Mouse (Mus musculus): ENCODE data around the gene Fgg. TPM values are rescaled to one million over a fixed set of nuclear protein-coding genes. Genes with fewer than 3 reads are reported as not detected.

Gene Fgg
- polyA plus RNA-seq, 2 experiments = 0.77 TPM; not detected in 1

DNA sequence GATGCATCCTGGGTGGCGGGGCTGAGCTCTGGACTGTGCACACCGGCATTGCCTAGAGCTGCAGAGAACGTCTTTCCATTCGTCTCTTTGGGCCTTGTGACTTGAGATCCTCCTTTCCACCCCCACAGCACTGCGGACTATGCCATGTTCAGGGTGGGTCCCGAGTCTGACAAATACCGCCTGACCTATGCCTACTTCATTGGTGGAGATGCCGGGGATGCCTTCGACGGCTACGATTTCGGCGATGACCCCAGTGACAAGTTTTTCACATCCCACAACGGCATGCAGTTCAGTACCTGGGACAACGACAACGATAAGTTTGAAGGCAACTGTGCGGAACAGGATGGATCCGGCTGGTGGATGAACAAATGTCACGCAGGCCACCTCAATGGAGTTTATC lies 5.1 kb downstream of the Fgg start:
- Histone ChIP-seq H3K36me3 (ENCODE audit: control insufficient read depth, insufficient read depth, low read length) (no peaks in the 10 kb centered on the region), H3K4me1 (ENCODE audit: control insufficient read depth, insufficient read depth, low read length) (no peaks in the 10 kb centered on the region), H3K4me2 (replicated peaks; ENCODE audit: low read depth, low read length, severe bottlenecking) (no peak overlapping the region), H3K9me3 (ENCODE audit: control insufficient read depth, low read length) (no peaks in the 10 kb centered on the region), H3K27me3 (ENCODE audit: control insufficient read depth, insufficient read depth, low read length) (no peaks in the 10 kb centered on the region), H3K4me3 (replicated peaks; ENCODE audit: low read length) (no peak overlapping the region), H3K9ac (ENCODE audit: low read depth, low read length, severe bottlenecking) (no peak overlapping the region), H3K27ac (replicated peaks; ENCODE audit: low read depth, low read length) (no peak overlapping the region)
- TF ChIP-seq POLR2A (IDR thresholded peaks at IDR 0.05; ENCODE audit: borderline replicate concordance, extremely low read depth, insufficient read depth, insufficient read length) = no peak
- 88% methylated on average over 19 of the region's 19 CpGs for WGBS
- DNase-seq (ENCODE audit: low spot score) (no peak), ATAC-seq (ENCODE audit: low FRiP score, low read depth) (no peak)

DNA sequence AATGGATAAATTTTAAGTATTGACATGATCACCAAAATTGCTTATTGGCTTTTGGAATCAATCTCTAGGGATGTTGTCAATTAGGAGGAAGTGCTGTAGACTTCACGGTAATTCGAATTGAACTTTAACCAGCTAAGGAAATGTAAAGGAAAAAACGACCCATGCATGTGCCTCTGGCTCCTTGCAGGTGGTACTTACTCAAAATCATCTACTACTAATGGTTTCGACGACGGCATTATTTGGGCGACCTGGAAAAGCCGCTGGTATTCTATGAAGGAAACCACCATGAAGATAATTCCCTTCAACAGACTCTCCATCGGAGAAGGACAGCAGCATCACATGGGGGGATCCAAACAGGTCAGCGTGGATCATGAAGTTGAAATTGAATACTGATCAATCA lies 6.4 kb downstream of the Fgg start:
- no peak overlapping the region for H3K9ac ChIP-seq (ENCODE audit: low read depth, low read length, severe bottlenecking)
- no peak overlapping the region for H3K27ac ChIP-seq (replicated peaks; ENCODE audit: low read depth, low read length)
- ATAC-seq (ENCODE audit: low FRiP score, low read depth) (no peak), DNase-seq (ENCODE audit: low spot score) (no peak)
- 82% methylated on average over 10 of the region's 10 CpGs for WGBS
- H3K4me3 ChIP-seq (replicated peaks; ENCODE audit: low read length) = no peak overlapping the region
- H3K27me3 ChIP-seq (ENCODE audit: control insufficient read depth, insufficient read depth, low read length) = no peaks in the 10 kb centered on the region
- H3K4me1 ChIP-seq (ENCODE audit: control insufficient read depth, insufficient read depth, low read length) = no peaks in the 10 kb centered on the region
- H3K36me3 ChIP-seq (ENCODE audit: control insufficient read depth, insufficient read depth, low read length) = no peaks in the 10 kb centered on the region
- no peak for TF ChIP-seq POLR2A (IDR thresholded peaks at IDR 0.05; ENCODE audit: borderline replicate concordance, extremely low read depth, insufficient read depth, insufficient read length)
- no peaks in the 10 kb centered on the region for H3K9me3 ChIP-seq (ENCODE audit: control insufficient read depth, low read length)
- H3K4me2 ChIP-seq (replicated peaks; ENCODE audit: low read depth, low read length, severe bottlenecking) = no peak overlapping the region

DNA sequence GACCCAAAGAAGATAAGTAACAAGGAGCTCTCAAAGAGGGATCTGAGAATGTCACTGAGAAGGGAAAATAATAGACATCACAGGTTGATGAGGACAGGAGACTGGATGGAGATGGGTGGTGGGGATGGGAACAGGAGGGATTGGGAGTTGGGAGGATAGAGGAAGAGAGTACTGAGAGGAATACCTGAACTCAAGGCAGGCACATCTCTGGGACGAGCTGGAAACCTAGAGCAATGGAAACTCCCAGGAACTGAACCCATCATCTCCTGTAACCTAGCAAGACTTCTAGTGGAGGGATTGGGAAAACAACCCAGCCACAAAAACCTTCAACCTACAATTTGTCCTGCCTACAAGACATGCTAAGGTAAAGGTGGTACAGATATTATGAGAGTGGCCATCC lies 8.7 kb downstream of the Fgg start:
- no peaks in the 10 kb centered on the region for H3K27me3 ChIP-seq (ENCODE audit: control insufficient read depth, insufficient read depth, low read length)
- DNase-seq (ENCODE audit: low spot score) = no peak
- no peak for TF ChIP-seq POLR2A (IDR thresholded peaks at IDR 0.05; ENCODE audit: borderline replicate concordance, extremely low read depth, insufficient read depth, insufficient read length)
- no peaks in the 10 kb centered on the region for H3K4me1 ChIP-seq (ENCODE audit: control insufficient read depth, insufficient read depth, low read length)
- H3K9ac ChIP-seq (ENCODE audit: low read depth, low read length, severe bottlenecking) = no peak overlapping the region
- H3K36me3 ChIP-seq (ENCODE audit: control insufficient read depth, insufficient read depth, low read length) = no peaks in the 10 kb centered on the region
- H3K4me2 ChIP-seq (replicated peaks; ENCODE audit: low read depth, low read length, severe bottlenecking) = no peak overlapping the region
- H3K4me3 ChIP-seq (replicated peaks; ENCODE audit: low read length) = no peak overlapping the region
- ATAC-seq (ENCODE audit: low FRiP score, low read depth) = no peak
- H3K27ac ChIP-seq (replicated peaks; ENCODE audit: low read depth, low read length) = no peak overlapping the region
- 92% methylated on average over 1 of the region's 1 CpGs for WGBS
- no peaks in the 10 kb centered on the region for H3K9me3 ChIP-seq (ENCODE audit: control insufficient read depth, low read length)

DNA sequence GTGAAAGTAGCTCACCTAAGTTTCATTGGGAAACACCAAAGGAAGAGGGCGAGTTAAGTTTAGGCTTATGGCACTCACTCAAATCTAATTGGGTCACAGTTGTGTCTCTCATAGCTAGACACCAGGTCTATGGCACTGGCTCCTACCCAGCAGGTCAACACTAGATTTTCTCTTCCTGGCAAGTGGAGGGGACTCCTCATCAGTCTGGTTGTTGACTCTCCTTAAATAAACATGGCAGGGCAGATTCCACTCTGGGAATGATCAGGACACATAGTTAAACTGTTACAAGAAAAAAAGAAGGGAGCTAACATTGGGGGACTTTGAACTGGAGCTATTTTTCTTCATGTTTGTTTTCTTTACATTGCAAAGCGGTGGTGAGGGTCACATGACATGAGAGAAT lies 12.9 kb downstream of the Fgg start:
- Histone ChIP-seq H3K4me3 (replicated peaks; ENCODE audit: low read length) (no peak overlapping the region), H3K4me1 (ENCODE audit: control insufficient read depth, insufficient read depth, low read length) (no peaks in the 10 kb centered on the region), H3K27ac (replicated peaks; ENCODE audit: low read depth, low read length) (no peak overlapping the region), H3K27me3 (ENCODE audit: control insufficient read depth, insufficient read depth, low read length) (no peaks in the 10 kb centered on the region), H3K9me3 (ENCODE audit: control insufficient read depth, low read length) (no peaks in the 10 kb centered on the region), H3K9ac (ENCODE audit: low read depth, low read length, severe bottlenecking) (no peak overlapping the region), H3K36me3 (ENCODE audit: control insufficient read depth, insufficient read depth, low read length) (no peaks in the 10 kb centered on the region), H3K4me2 (replicated peaks; ENCODE audit: low read depth, low read length, severe bottlenecking) (no peak overlapping the region)
- no peak for TF ChIP-seq POLR2A (IDR thresholded peaks at IDR 0.05; ENCODE audit: borderline replicate concordance, extremely low read depth, insufficient read depth, insufficient read length)
- DNase-seq (ENCODE audit: low spot score) (no peak), ATAC-seq (ENCODE audit: low FRiP score, low read depth) (no peak)
- WGBS = 87% methylated on average over 2 of the region's 2 CpGs

DNA sequence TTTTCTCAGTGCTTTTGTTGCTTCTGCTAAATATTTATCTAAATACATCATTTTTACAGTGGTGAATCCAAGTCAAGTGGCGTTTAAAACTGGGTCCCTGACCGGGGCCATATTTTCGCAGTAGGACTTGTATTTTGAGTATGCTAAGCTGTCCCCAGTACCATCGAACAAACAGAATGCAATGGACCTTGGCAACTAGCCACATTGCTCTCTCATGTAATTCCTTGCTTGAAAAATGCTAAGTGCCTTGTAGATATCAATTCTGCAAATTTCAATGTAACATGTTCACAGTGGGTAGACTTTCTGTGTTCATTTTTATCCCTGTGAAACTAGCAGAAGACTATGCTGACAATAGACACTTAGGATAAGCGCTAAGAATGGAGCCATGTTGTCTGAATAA lies 13.7 kb downstream of the Fgg start:
- no peak for ATAC-seq (ENCODE audit: low FRiP score, low read depth)
- H3K9me3 ChIP-seq (ENCODE audit: control insufficient read depth, low read length) = no peaks in the 10 kb centered on the region
- TF ChIP-seq POLR2A (IDR thresholded peaks at IDR 0.05; ENCODE audit: borderline replicate concordance, extremely low read depth, insufficient read depth, insufficient read length) = no peak

DNA sequence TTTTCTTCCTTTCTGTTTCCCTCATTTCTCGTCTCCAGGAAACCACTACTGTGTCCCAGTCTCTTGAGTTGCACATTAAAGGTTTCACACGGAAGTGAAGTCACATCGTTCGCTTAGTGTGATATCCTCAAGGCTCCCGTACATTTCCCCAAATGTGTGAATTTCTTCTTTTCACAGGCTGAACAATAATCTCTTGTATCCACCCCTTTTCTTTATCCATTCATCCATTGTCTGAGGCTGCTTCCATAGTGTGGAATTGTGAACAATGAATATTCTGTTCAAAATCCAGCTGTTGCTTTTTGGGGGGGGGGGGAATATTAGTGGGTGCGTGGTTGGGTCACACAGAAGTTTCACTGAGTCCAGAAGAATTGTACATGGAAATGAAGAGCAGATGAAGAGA lies 17.5 kb downstream of the Fgg start:
- WGBS = 82% methylated on average over 6 of the region's 6 CpGs
- H3K4me2 ChIP-seq (replicated peaks; ENCODE audit: low read depth, low read length, severe bottlenecking) = no peak overlapping the region

More for the DNA sequence above, 13.7 kb downstream of the Fgg start:
- DNase-seq (ENCODE audit: low spot score) = no peak
- Histone ChIP-seq H3K27ac (replicated peaks; ENCODE audit: low read depth, low read length) (no peak overlapping the region), H3K27me3 (ENCODE audit: control insufficient read depth, insufficient read depth, low read length) (no peaks in the 10 kb centered on the region), H3K4me3 (replicated peaks; ENCODE audit: low read length) (no peak overlapping the region), H3K4me1 (ENCODE audit: control insufficient read depth, insufficient read depth, low read length) (no peaks in the 10 kb centered on the region), H3K9ac (ENCODE audit: low read depth, low read length, severe bottlenecking) (no peak overlapping the region), H3K36me3 (ENCODE audit: control insufficient read depth, insufficient read depth, low read length) (no peaks in the 10 kb centered on the region), H3K4me2 (replicated peaks; ENCODE audit: low read depth, low read length, severe bottlenecking) (no peak overlapping the region)
- WGBS = 91% methylated on average over 5 of the region's 5 CpGs

More for the DNA sequence above, 17.5 kb downstream of the Fgg start:
- no peak overlapping the region for H3K9ac ChIP-seq (ENCODE audit: low read depth, low read length, severe bottlenecking)
- no peak for ATAC-seq (ENCODE audit: low FRiP score, low read depth)
- DNase-seq (ENCODE audit: low spot score) = no peak
- H3K36me3 ChIP-seq (ENCODE audit: control insufficient read depth, insufficient read depth, low read length) = no peaks in the 10 kb centered on the region
- no peak for TF ChIP-seq POLR2A (IDR thresholded peaks at IDR 0.05; ENCODE audit: borderline replicate concordance, extremely low read depth, insufficient read depth, insufficient read length)
- H3K27ac ChIP-seq (replicated peaks; ENCODE audit: low read depth, low read length) = no peak overlapping the region
- H3K27me3 ChIP-seq (ENCODE audit: control insufficient read depth, insufficient read depth, low read length) = no peaks in the 10 kb centered on the region
- H3K4me1 ChIP-seq (ENCODE audit: control insufficient read depth, insufficient read depth, low read length) = no peaks in the 10 kb centered on the region
- no peaks in the 10 kb centered on the region for H3K9me3 ChIP-seq (ENCODE audit: control insufficient read depth, low read length)
- no peak overlapping the region for H3K4me3 ChIP-seq (replicated peaks; ENCODE audit: low read length)
